Mouse (Mus musculus): ENCODE results near the gene Chmp2b. TPM values are rescaled to one million over a fixed set of nuclear protein-coding genes. Genes with fewer than 3 reads are reported as not detected.

The Chmp2b gene
- polyA plus RNA-seq, 1 experiment, result 46.7 TPM

DNA sequence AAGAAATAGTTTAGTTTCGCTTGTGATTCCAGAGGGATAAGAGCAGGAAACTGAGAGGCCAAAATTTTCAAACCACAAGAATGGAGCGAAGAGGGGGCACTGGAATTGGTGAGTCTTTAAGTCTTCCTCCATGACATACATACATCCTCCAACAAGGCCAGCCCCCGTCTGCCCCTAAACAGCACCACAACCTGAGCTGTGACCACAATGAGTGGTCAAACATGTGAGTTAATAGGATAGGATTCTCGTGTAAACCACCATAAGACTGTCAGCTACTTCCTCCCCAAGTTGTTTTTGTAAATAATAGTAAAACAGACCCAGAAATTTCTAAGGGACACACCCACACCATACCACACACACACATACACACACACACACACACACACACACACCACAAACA, 6.3 kb upstream of the Chmp2b start:
- H3K27ac ChIP-seq (ENCODE audit: insufficient read depth, low read depth, low read length), result no peak overlapping the region
- H3K36me3 ChIP-seq (ENCODE audit: control insufficient read depth, insufficient read depth, low read length), result no peaks in the 10 kb centered on the region
- H3K4me3 ChIP-seq (ENCODE audit: low read depth, low read length), result no peak overlapping the region
- peaks cover 12% of the 10 kb centered on the region for H3K4me1 ChIP-seq (ENCODE audit: control insufficient read depth, insufficient read depth, insufficient read length, low read length)
- TF ChIP-seq POLR2A (IDR thresholded peaks at IDR 0.05; ENCODE audit: low read depth, low read length) (no peak), CTCF (IDR thresholded peaks at IDR 0.05; ENCODE audit: extremely low read depth, insufficient read length, insufficient replicate concordance, low read depth, low read length) (no peak)
- H3K27me3 ChIP-seq (ENCODE audit: control insufficient read depth, insufficient read depth, low read length), result no peaks in the 10 kb centered on the region
- 70% methylated on average over 4 of the region's 4 CpGs for WGBS

DNA sequence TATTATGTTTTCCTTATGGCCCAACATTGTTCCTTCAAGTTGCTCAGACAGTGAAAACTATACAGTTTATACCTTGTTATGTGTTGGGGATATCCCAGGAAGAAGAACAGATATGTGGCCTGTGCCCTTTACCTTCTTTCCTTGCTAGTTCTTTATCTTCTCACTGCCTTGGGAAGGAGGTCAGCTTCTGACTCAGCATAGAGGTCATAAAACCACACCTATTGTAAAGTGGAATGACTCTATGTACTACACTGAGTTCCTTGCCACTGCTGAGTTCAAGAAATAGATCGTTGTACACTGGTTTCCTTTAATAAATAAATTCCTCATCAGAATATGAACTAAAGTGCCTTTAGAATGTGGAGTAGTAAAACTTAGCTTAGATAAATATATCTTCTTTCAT, 2.4 kb upstream of the Chmp2b start:
- no peaks in the 10 kb centered on the region for H3K36me3 ChIP-seq (ENCODE audit: control insufficient read depth, insufficient read depth, low read length)
- WGBS, result 27% methylated on average over 1 of the region's 1 CpGs
- peaks cover 17% of the 10 kb centered on the region; the same call in 1 of the 2 replicates for H3K4me1 ChIP-seq (ENCODE audit: control insufficient read depth, insufficient read depth, insufficient read length, low read length)
- no peak for TF ChIP-seq POLR2A (IDR thresholded peaks at IDR 0.05; ENCODE audit: low read depth, low read length)
- peak overlapping the region; percentile 79; the same call in 1 of the 2 replicates for H3K27ac ChIP-seq (ENCODE audit: insufficient read depth, low read depth, low read length)
- H3K4me3 ChIP-seq (ENCODE audit: low read depth, low read length), result no peak overlapping the region
- no peaks in the 10 kb centered on the region for H3K27me3 ChIP-seq (ENCODE audit: control insufficient read depth, insufficient read depth, low read length)

DNA sequence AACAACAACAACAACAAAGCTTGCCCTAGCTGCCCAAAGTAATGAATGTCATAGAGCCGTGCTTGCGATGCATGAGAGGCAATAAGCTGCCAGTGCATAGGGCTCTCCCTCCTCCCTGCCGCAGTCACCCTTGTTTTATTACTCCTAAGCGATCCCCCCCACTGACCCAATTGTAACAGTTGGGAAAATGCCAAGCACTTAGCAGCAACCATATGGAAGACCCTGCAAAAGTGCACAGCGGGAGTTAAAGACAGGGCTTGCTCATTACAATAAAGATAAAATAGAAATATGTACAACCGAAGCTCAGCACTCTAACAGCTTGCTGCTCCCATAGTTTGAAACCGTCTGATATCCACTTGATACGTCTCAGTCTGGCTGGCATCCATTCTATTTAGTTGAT, 1.8 kb upstream of the Chmp2b start:
- peak overlapping the region; percentile 6; the same call in 1 of the 2 replicates for H3K27ac ChIP-seq (ENCODE audit: insufficient read depth, low read depth, low read length)
- WGBS, result 45% methylated on average over 8 of the region's 8 CpGs

GRCm38 (mm10) chr16:65562864-65563206, 309 bp upstream of the Chmp2b start:
- Histone ChIP-seq H3K4me3 (ENCODE audit: low read depth, low read length) (peak overlapping the region; percentile 88), H3K4me1 (ENCODE audit: control insufficient read depth, insufficient read depth, insufficient read length, low read length) (peaks cover 22% of the 10 kb centered on the region; the same call in 1 of the 2 replicates), H3K27ac (ENCODE audit: insufficient read depth, low read depth, low read length) (peak overlapping the region; percentile 17; the same call in 1 of the 2 replicates), H3K36me3 (ENCODE audit: control insufficient read depth, insufficient read depth, low read length) (no peaks in the 10 kb centered on the region), H3K27me3 (ENCODE audit: control insufficient read depth, insufficient read depth, low read length) (no peaks in the 10 kb centered on the region)
- TF ChIP-seq POLR2A (IDR thresholded peaks at IDR 0.05; ENCODE audit: low read depth, low read length), result no peak
- TF ChIP-seq CTCF (IDR thresholded peaks at IDR 0.05; ENCODE audit: extremely low read depth, insufficient read length, insufficient replicate concordance, low read depth, low read length), result no peak
- WGBS, result 1% methylated on average over 10 of the region's 10 CpGs

More for the DNA sequence above, 1.8 kb upstream of the Chmp2b start:
- peaks cover 18% of the 10 kb centered on the region; the same call in 1 of the 2 replicates for H3K4me1 ChIP-seq (ENCODE audit: control insufficient read depth, insufficient read depth, insufficient read length, low read length)
- no peaks in the 10 kb centered on the region for H3K36me3 ChIP-seq (ENCODE audit: control insufficient read depth, insufficient read depth, low read length)
- TF ChIP-seq POLR2A (IDR thresholded peaks at IDR 0.05; ENCODE audit: low read depth, low read length), result no peak
- no peak for TF ChIP-seq CTCF (IDR thresholded peaks at IDR 0.05; ENCODE audit: extremely low read depth, insufficient read length, insufficient replicate concordance, low read depth, low read length)
- no peaks in the 10 kb centered on the region for H3K27me3 ChIP-seq (ENCODE audit: control insufficient read depth, insufficient read depth, low read length)
- no peak overlapping the region for H3K4me3 ChIP-seq (ENCODE audit: low read depth, low read length)

- WGBS, result 1% methylated on average over 8 of the region's 8 CpGs
- Histone ChIP-seq H3K27me3 (ENCODE audit: control insufficient read depth, insufficient read depth, low read length) (no peaks in the 10 kb centered on the region), H3K36me3 (ENCODE audit: control insufficient read depth, insufficient read depth, low read length) (no peaks in the 10 kb centered on the region), H3K4me1 (ENCODE audit: control insufficient read depth, insufficient read depth, insufficient read length, low read length) (peaks cover 28% of the 10 kb centered on the region; the same call in 1 of the 2 replicates), H3K4me3 (ENCODE audit: low read depth, low read length) (peak overlapping the region; percentile 88), H3K27ac (ENCODE audit: insufficient read depth, low read depth, low read length) (peak overlapping the region; percentile 78)
- TF ChIP-seq CTCF (IDR thresholded peaks at IDR 0.05; ENCODE audit: extremely low read depth, insufficient read length, insufficient replicate concordance, low read depth, low read length) (no peak), POLR2A (IDR thresholded peaks at IDR 0.05; ENCODE audit: low read depth, low read length) (no peak)
Measured at GRCm38 (mm10) chr16:65560996-65561962, 1.2 kb downstream of the Chmp2b start.

DNA sequence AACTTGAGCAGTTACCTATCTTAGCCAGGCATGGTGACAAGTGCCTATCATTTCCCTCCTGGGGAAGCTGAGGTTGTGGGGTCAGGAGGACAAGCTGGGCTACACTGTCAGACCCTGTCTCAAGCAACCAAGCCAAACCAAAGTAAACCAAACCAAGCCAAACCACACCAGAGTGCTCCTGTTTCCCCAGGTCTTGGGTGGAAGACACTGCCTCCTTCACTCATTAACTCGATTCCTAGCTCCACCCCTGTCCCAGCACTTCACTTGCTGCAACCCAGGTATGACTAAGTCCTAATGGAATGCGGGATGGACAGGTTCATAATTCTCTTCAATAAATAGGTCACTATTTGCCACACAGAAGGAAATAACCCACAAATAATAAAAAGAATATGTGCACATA, 2.9 kb downstream of the Chmp2b start:
- Histone ChIP-seq H3K4me1 (ENCODE audit: control insufficient read depth, insufficient read depth, insufficient read length, low read length) (peaks cover 20% of the 10 kb centered on the region; the same call in 1 of the 2 replicates), H3K27me3 (ENCODE audit: control insufficient read depth, insufficient read depth, low read length) (no peaks in the 10 kb centered on the region), H3K27ac (ENCODE audit: insufficient read depth, low read depth, low read length) (peak overlapping the region; percentile 26), H3K36me3 (ENCODE audit: control insufficient read depth, insufficient read depth, low read length) (no peaks in the 10 kb centered on the region), H3K4me3 (ENCODE audit: low read depth, low read length) (no peak overlapping the region; the same call in 1 of the 2 replicates)
- TF ChIP-seq CTCF (IDR thresholded peaks at IDR 0.05; ENCODE audit: extremely low read depth, insufficient read length, insufficient replicate concordance, low read depth, low read length) (no peak), POLR2A (IDR thresholded peaks at IDR 0.05; ENCODE audit: low read depth, low read length) (no peak)
- 39% methylated on average over 2 of the region's 2 CpGs for WGBS

DNA sequence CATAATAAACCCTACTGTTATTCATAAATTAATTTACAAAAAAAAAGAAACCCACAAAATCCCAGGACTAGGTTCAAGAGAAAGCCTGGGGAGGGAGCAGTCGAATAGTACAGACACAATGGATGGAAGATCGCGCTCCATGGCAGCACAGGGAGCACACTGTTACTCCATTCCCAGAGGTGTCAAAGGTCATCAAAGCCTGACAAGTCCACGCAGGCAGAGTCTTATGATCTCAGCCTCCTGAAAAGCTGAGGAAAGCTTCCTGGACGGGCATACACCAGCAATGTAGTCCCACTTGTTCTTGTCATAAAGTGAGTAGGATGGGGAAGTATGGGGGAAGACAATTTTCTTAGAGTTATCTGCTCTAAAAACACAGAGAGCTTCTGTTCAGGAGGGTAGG, 5.2 kb downstream of the Chmp2b start:
- 52% methylated on average over 5 of the region's 5 CpGs for WGBS
- no peaks in the 10 kb centered on the region for H3K27me3 ChIP-seq (ENCODE audit: control insufficient read depth, insufficient read depth, low read length)
- no peak for TF ChIP-seq POLR2A (IDR thresholded peaks at IDR 0.05; ENCODE audit: low read depth, low read length)
- no peak for TF ChIP-seq CTCF (IDR thresholded peaks at IDR 0.05; ENCODE audit: extremely low read depth, insufficient read length, insufficient replicate concordance, low read depth, low read length)
- H3K27ac ChIP-seq (ENCODE audit: insufficient read depth, low read depth, low read length), result 0 out of 2 replicates have a peak overlapping the region, but pooled peaks have one; percentile 30
- no peak overlapping the region for H3K4me3 ChIP-seq (ENCODE audit: low read depth, low read length)
- H3K4me1 ChIP-seq (ENCODE audit: control insufficient read depth, insufficient read depth, insufficient read length, low read length), result peaks cover 16% of the 10 kb centered on the region; the same call in 1 of the 2 replicates
- H3K36me3 ChIP-seq (ENCODE audit: control insufficient read depth, insufficient read depth, low read length), result no peaks in the 10 kb centered on the region

Data from small intestine, adult 2 months (tissue).